Mouse (Mus musculus) MEL (cell line): Measurements from ENCODE around the gene Ascc2. TPM values are rescaled to one million over a fixed set of nuclear protein-coding genes. Genes with fewer than 3 reads are reported as not detected.

ENCODE experiments used
- DNase-seq: peaks from one replicate; pipeline ENCODE4 v3.0.0; 2011; ENCODE audit warnings: low read depth, low spot score
- H3K27ac ChIP-seq: 2 replicates; pipeline ENCODE4 v1.5.1; 2012; ENCODE audit warnings: low read depth, mild to moderate bottlenecking, control low read depth, low read length, moderate library complexity; ENCODE audit not compliant: control insufficient read depth
- H3K27me3 ChIP-seq, 2 experiments: fragments of 150-350 bp in 1 of 2; sonication (generic) in 1 of 2; 2 replicates each; pipeline ENCODE4 v1.6.1; 2012; ENCODE audit warnings: low read length in 2 of 2, mild to moderate bottlenecking in 2 of 2, improper control_type of control experiment in 1 of 2, moderate library complexity in 1 of 2; ENCODE audit not compliant: insufficient read depth in 2 of 2, control insufficient read depth in 1 of 2
- H3K36me3 ChIP-seq, 2 experiments: 2 replicates each; pipeline ENCODE4 v1.6.1; 2012 to 2014; ENCODE audit warnings: low read length in 2 of 2, improper control_type of control experiment in 1 of 2, inconsistent platforms in 1 of 2, mild to moderate bottlenecking in 1 of 2; ENCODE audit not compliant: insufficient read depth in 2 of 2, control insufficient read depth in 1 of 2
- H3K4me1 ChIP-seq, 2 experiments: fragments of 150-350 bp in 1 of 2; sonication (generic) in 1 of 2; 2 replicates each; pipeline ENCODE4 v1.6.1; 2012; ENCODE audit warnings: low read length in 2 of 2, improper control_type of control experiment in 1 of 2, mild to moderate bottlenecking in 1 of 2; ENCODE audit not compliant: insufficient read depth in 2 of 2, control insufficient read depth in 1 of 2
- H3K4me3 ChIP-seq, 2 experiments: fragments of 150-350 bp in 1 of 2; sonication (generic) in 1 of 2; 2 replicates each; pipeline ENCODE4 v1.5.1; 2012; ENCODE audit warnings: low read depth in 2 of 2, low read length in 2 of 2, mild to moderate bottlenecking in 2 of 2, moderate library complexity in 2 of 2, control low read depth in 1 of 2, improper control_type of control experiment in 1 of 2; ENCODE audit not compliant: control insufficient read depth in 1 of 2, insufficient read depth in 1 of 2
- H3K79me2 ChIP-seq: 2 replicates; pipeline ENCODE4 v1.6.1; 2012; ENCODE audit warnings: mild to moderate bottlenecking, low read length, moderate library complexity; ENCODE audit not compliant: control insufficient read depth, poor library complexity, insufficient read depth
- H3K9ac ChIP-seq: 2 replicates; pipeline ENCODE4 v1.6.1; 2012; ENCODE audit warnings: low read depth, mild to moderate bottlenecking, control low read depth, low read length, moderate library complexity; ENCODE audit not compliant: control insufficient read depth, poor library complexity, severe bottlenecking
- H3K9me3 ChIP-seq: fragments of 150-350 bp; sonication (generic); replicated peaks from 2 replicates; pipeline ENCODE4 v1.6.1; 2012; ENCODE audit warnings: mild to moderate bottlenecking, low read length, improper control_type of control experiment, moderate library complexity; ENCODE audit not compliant: insufficient read depth
- CHD1 ChIP-seq: IDR thresholded peaks from 2 replicates; pipeline ENCODE4 v1.6.1; 2012; ENCODE audit warnings: low read depth, mild to moderate bottlenecking, inconsistent platforms, low read length, improper control_type of control experiment
- E2F4 ChIP-seq: IDR thresholded peaks from 2 replicates; pipeline ENCODE4 v1.6.1; 2011; ENCODE audit warnings: low read depth, low read length, improper control_type of control experiment, borderline replicate concordance
- EP300 ChIP-seq, 2 experiments: IDR thresholded peaks; 2 replicates each; pipeline ENCODE4 v1.6.1; 2011; ENCODE audit warnings: improper control_type of control experiment in 2 of 2, low read length in 2 of 2, low read depth in 1 of 2, mild to moderate bottlenecking in 1 of 2
- ETS1 ChIP-seq: IDR thresholded peaks from 2 replicates; pipeline ENCODE4 v1.6.1; 2012; ENCODE audit warnings: low read depth, mild to moderate bottlenecking, inconsistent platforms, low read length, improper control_type of control experiment, moderate library complexity
- GABPA ChIP-seq: IDR thresholded peaks from 2 replicates; pipeline ENCODE4 v1.6.1; 2012; ENCODE audit warnings: low read depth, mild to moderate bottlenecking, inconsistent platforms, low read length, improper control_type of control experiment, moderate library complexity
- GATA1 ChIP-seq: IDR thresholded peaks from 2 replicates; pipeline ENCODE4 v1.6.1; 2011; ENCODE audit warnings: low read depth, low read length, improper control_type of control experiment
- JUND ChIP-seq: IDR thresholded peaks from 2 replicates; pipeline ENCODE4 v1.6.1; 2011; ENCODE audit warnings: low read depth, mild to moderate bottlenecking, improper control_type of control experiment, low read length
- MAFK ChIP-seq: IDR thresholded peaks from 2 replicates; pipeline ENCODE4 v1.6.1; 2011; ENCODE audit warnings: low read depth, mild to moderate bottlenecking, low read length, improper control_type of control experiment, borderline replicate concordance
- MAX ChIP-seq: IDR thresholded peaks from 2 replicates; pipeline ENCODE4 v1.6.1; 2011; ENCODE audit warnings: low read length, improper control_type of control experiment
- MAZ ChIP-seq: IDR thresholded peaks from 2 replicates; pipeline ENCODE4 v1.6.1; 2012; ENCODE audit warnings: low read depth, mild to moderate bottlenecking, inconsistent platforms, low read length, improper control_type of control experiment
- MXI1 ChIP-seq: IDR thresholded peaks from 2 replicates; pipeline ENCODE4 v1.6.1; 2011; ENCODE audit warnings: mild to moderate bottlenecking, low read depth, low read length, improper control_type of control experiment
- MYC ChIP-seq: IDR thresholded peaks from 2 replicates; pipeline ENCODE4 v1.6.1; 2011; ENCODE audit warnings: low read depth, mild to moderate bottlenecking, low read length, improper control_type of control experiment, moderate library complexity
- NRF1 ChIP-seq: IDR thresholded peaks from 2 replicates; pipeline ENCODE4 v1.6.1; 2014; ENCODE audit warnings: low read depth, mild to moderate bottlenecking, inconsistent platforms, low read length, improper control_type of control experiment, moderate library complexity; ENCODE audit not compliant: poor library complexity, insufficient read depth, severe bottlenecking
- POLR2A ChIP-seq, 2 experiments: IDR thresholded peaks; 2 replicates each; pipeline ENCODE4 v1.6.1; 2011 to 2012; ENCODE audit warnings: low read length in 2 of 2, mild to moderate bottlenecking in 2 of 2, control low read depth in 1 of 2, improper control_type of control experiment in 1 of 2, low read depth in 1 of 2, moderate library complexity in 1 of 2; ENCODE audit not compliant: control insufficient read depth in 1 of 2, insufficient read depth in 1 of 2, poor library complexity in 1 of 2
- RCOR1 ChIP-seq: IDR thresholded peaks from 2 replicates; pipeline ENCODE4 v1.6.1; 2012; ENCODE audit warnings: low read depth, mild to moderate bottlenecking, inconsistent platforms, low read length, improper control_type of control experiment
- SIN3A ChIP-seq: IDR thresholded peaks from 2 replicates; pipeline ENCODE4 v1.6.1; 2012; ENCODE audit warnings: low read length, improper control_type of control experiment, inconsistent platforms
- SMC3 ChIP-seq: IDR thresholded peaks from 2 replicates; pipeline ENCODE4 v1.6.1; 2011; ENCODE audit warnings: low read depth, low read length, improper control_type of control experiment
- TAL1 ChIP-seq: IDR thresholded peaks from 2 replicates; pipeline ENCODE4 v1.6.1; 2012; ENCODE audit warnings: mild to moderate bottlenecking, inconsistent platforms, low read length, moderate library complexity, mixed read lengths
- TBP ChIP-seq: IDR thresholded peaks from 2 replicates; pipeline ENCODE4 v1.8.0; 2011; ENCODE audit warnings: low read depth, low read length, improper control_type of control experiment
- TCF12 ChIP-seq: IDR thresholded peaks from 2 replicates; pipeline ENCODE4 v1.6.1; 2014; ENCODE audit warnings: low read depth, mild to moderate bottlenecking, inconsistent platforms, low read length, improper control_type of control experiment, moderate library complexity
- UBTF ChIP-seq: IDR thresholded peaks from 2 replicates; pipeline ENCODE4 v1.6.1; 2012; ENCODE audit warnings: low read depth, mild to moderate bottlenecking, inconsistent platforms, low read length, improper control_type of control experiment, moderate library complexity, borderline replicate concordance; ENCODE audit not compliant: insufficient read depth
- USF1 ChIP-seq: IDR thresholded peaks from 2 replicates; pipeline ENCODE4 v1.6.1; 2014; ENCODE audit warnings: low read depth, mild to moderate bottlenecking, inconsistent platforms, low read length, improper control_type of control experiment, moderate library complexity
- USF2 ChIP-seq, 2 experiments: IDR thresholded peaks; 2 replicates each; pipeline ENCODE4 v1.6.1; 2011 to 2012; ENCODE audit warnings: improper control_type of control experiment in 2 of 2, low read length in 2 of 2, borderline replicate concordance in 1 of 2, inconsistent platforms in 1 of 2, low read depth in 1 of 2, mild to moderate bottlenecking in 1 of 2; ENCODE audit not compliant: insufficient read depth in 1 of 2
- ZKSCAN1 ChIP-seq: IDR thresholded peaks from 2 replicates; pipeline ENCODE4 v1.6.1; 2012; ENCODE audit warnings: low read depth, mild to moderate bottlenecking, inconsistent platforms, low read length, improper control_type of control experiment, moderate library complexity
- polyA plus RNA-seq, 2 experiments: library from polyadenylated mRNA; stranded (reverse) in 1 of 2; unstranded in 1 of 2; fragments of >175 nt in 1 of 2; fragments of >200 nt in 1 of 2; gene quantifications; 2 replicates each; pipeline versions ENCODE4 v1.2.1 to v1.2.4; 2012; ENCODE audit warnings: low replicate concordance in 2 of 2, low read depth in 1 of 2; ENCODE audit not compliant: insufficient read length in 2 of 2, insufficient read depth in 1 of 2, missing spikeins in 1 of 2
- total RNA-seq: library from RNA; depleted of rRNA; stranded (reverse); fragments of 300-350 nt; gene quantifications from 2 replicates; pipeline ENCODE4 v1.2.3, GENCODE M21; 2012

Ascc2 gene
- total and polyA plus RNA-seq, 3 experiments = 27.5 to 98.2 (median 43.5) TPM

GRCm38 (mm10) chr11:4721728-4722127 is 84.2 kb downstream of the Ascc2 start:
- Histone ChIP-seq H3K27me3 (no peaks in the 10 kb centered on the region), H3K36me3 (no peaks in the 10 kb centered on the region), H3K79me2 (no peaks in the 10 kb centered on the region), H3K4me3 (no peak overlapping the region), H3K27ac (no peak overlapping the region), H3K9ac (no peak overlapping the region), H3K9me3 (no peaks in the 10 kb centered on the region), H3K4me1 (no peaks in the 10 kb centered on the region)
- DNase-seq = no peak
- TF ChIP-seq EP300 (IDR thresholded peaks at IDR 0.05; ENCODE audit: low read depth in 1 of 2, low read length in 2 of 2) = no peak
- no peak for TF ChIP-seq USF1
- no peak for TF ChIP-seq CHD1
- TF ChIP-seq GABPA = no peak
- no peak for TF ChIP-seq JUND
- no peak for TF ChIP-seq MXI1
- no peak for TF ChIP-seq TAL1
- no peak for TF ChIP-seq MAX
- TF ChIP-seq NRF1 = no peak
- TF ChIP-seq ZKSCAN1 = no peak
- no peak for TF ChIP-seq RCOR1
- TF ChIP-seq MAZ = no peak
- TF ChIP-seq E2F4 = no peak
- no peak for TF ChIP-seq ETS1
- TF ChIP-seq TCF12 = no peak
- TF ChIP-seq USF2 (IDR thresholded peaks at IDR 0.05; ENCODE audit: borderline replicate concordance in 1 of 2, insufficient read depth in 1 of 2, low read depth in 1 of 2, low read length in 2 of 2) = no peak
- TF ChIP-seq POLR2A (IDR thresholded peaks at IDR 0.05; ENCODE audit: control insufficient read depth in 1 of 2, insufficient read depth in 1 of 2, low read depth in 1 of 2, low read length in 2 of 2, poor library complexity in 1 of 2) = no peak
- no peak for TF ChIP-seq UBTF

GRCm38 (mm10) chr11:4729603-4730002 is 92.1 kb downstream of the Ascc2 start:
- Histone ChIP-seq H3K9ac (peak overlapping the region; percentile 27), H3K4me1 (peaks cover 0 to 11% of the 10 kb centered on the region in 2 experiments; a peak in 3 of 4 replicates), H3K79me2 (no peaks in the 10 kb centered on the region), H3K36me3 (peaks cover 0 to 3% of the 10 kb centered on the region in 2 experiments; a peak in 2 of 4 replicates), H3K27me3 (no peaks in the 10 kb centered on the region), H3K9me3 (no peaks in the 10 kb centered on the region), H3K27ac (no peak overlapping the region), H3K4me3 (no peak overlapping the region)
- peak; percentile 92 for DNase-seq
- TF ChIP-seq TAL1 (peak; percentile 32), MAX (peak; percentile 86), NRF1 (no peak), TCF12 (peak; percentile 63; the same call in 1 of the 2 replicates), MAFK (no peak), SIN3A (peak; percentile 80), CHD1 (no peak), USF1 (no peak), EP300 (IDR thresholded peaks at IDR 0.05; ENCODE audit: low read depth in 1 of 2, low read length in 2 of 2) (peak; percentile 38 to 72), UBTF (no peak), GABPA (no peak), SMC3 (no peak), MXI1 (peak; percentile 83), ETS1 (peak; percentile 64), GATA1 (peak; percentile 68), MYC (peak; percentile 90), TBP (peak; percentile 13; the same call in 1 of the 2 replicates), JUND (no peak)
